Mouse (Mus musculus): Measurements from ENCODE around the gene Pou6f2. TPM values are rescaled to one million over a fixed set of nuclear protein-coding genes. Genes with fewer than 3 reads are reported as not detected.
A peak's percentile ranks its signal among the peaks of the same experiment; 100 is the strongest.

The Pou6f2 gene
- polyA plus RNA-seq, 1 experiment from 2014 or later: 0.97 TPM

- H3K27ac ChIP-seq: no peak overlapping the region
- ATAC-seq (ENCODE audit: insufficient number of reproducible peaks, insufficient read depth, low FRiP score, low TSS enrichment, low read depth): no peak
- H3K9ac ChIP-seq (replicated peaks): no peak overlapping the region
- H3K27me3 ChIP-seq: no peaks in the 10 kb centered on the region
- no peaks in the 10 kb centered on the region for H3K36me3 ChIP-seq
- H3K4me1 ChIP-seq (replicated peaks): no peaks in the 10 kb centered on the region
- H3K4me2 ChIP-seq: no peak overlapping the region
- no peak overlapping the region for H3K4me3 ChIP-seq (replicated peaks)
- WGBS: 92% methylated on average over 14 of the region's 14 CpGs
- H3K9me3 ChIP-seq: no peaks in the 10 kb centered on the region
These were observed 186.2 kb downstream of the Pou6f2 start for GRCm38 (mm10) chr13:18211242-18211641.

GRCm38 (mm10) chr13:18204476-18205250 is 192.8 kb downstream of the Pou6f2 start:
- H3K4me1 ChIP-seq (replicated peaks): peaks cover 6% of the 10 kb centered on the region; the same call in 1 of the 2 replicates
- H3K4me3 ChIP-seq (replicated peaks): no peak overlapping the region
- H3K36me3 ChIP-seq: no peaks in the 10 kb centered on the region
- WGBS: 59% methylated on average over 8 of the region's 8 CpGs
- no peak overlapping the region for H3K27ac ChIP-seq
- no peak overlapping the region for H3K4me2 ChIP-seq
- H3K9me3 ChIP-seq: no peaks in the 10 kb centered on the region
- no peak overlapping the region for H3K9ac ChIP-seq (replicated peaks)
- no peaks in the 10 kb centered on the region for H3K27me3 ChIP-seq
- ATAC-seq (ENCODE audit: insufficient number of reproducible peaks, insufficient read depth, low FRiP score, low TSS enrichment, low read depth): no peak

- Histone ChIP-seq H3K4me1 (replicated peaks) (no peaks in the 10 kb centered on the region), H3K27ac (no peak overlapping the region), H3K9ac (replicated peaks) (no peak overlapping the region), H3K4me2 (no peak overlapping the region), H3K27me3 (no peaks in the 10 kb centered on the region), H3K4me3 (replicated peaks) (no peak overlapping the region), H3K36me3 (no peaks in the 10 kb centered on the region), H3K9me3 (no peaks in the 10 kb centered on the region)
- 54% methylated on average over 3 of the region's 3 CpGs for WGBS
- no peak for ATAC-seq (ENCODE audit: insufficient number of reproducible peaks, insufficient read depth, low FRiP score, low TSS enrichment, low read depth)
These were observed 223.5 kb downstream of the Pou6f2 start for GRCm38 (mm10) chr13:18174003-18174402.

GRCm38 (mm10) chr13:18173021-18173420 is 224.5 kb downstream of the Pou6f2 start:
- no peaks in the 10 kb centered on the region for H3K4me1 ChIP-seq (replicated peaks)
- no peak overlapping the region for H3K27ac ChIP-seq
- H3K9me3 ChIP-seq: no peaks in the 10 kb centered on the region
- no peak overlapping the region for H3K9ac ChIP-seq (replicated peaks)
- no peak for ATAC-seq (ENCODE audit: insufficient number of reproducible peaks, insufficient read depth, low FRiP score, low TSS enrichment, low read depth)
- H3K4me2 ChIP-seq: no peak overlapping the region
- 62% methylated on average over 3 of the region's 3 CpGs for WGBS
- H3K36me3 ChIP-seq: no peaks in the 10 kb centered on the region
- no peaks in the 10 kb centered on the region for H3K27me3 ChIP-seq
- no peak overlapping the region for H3K4me3 ChIP-seq (replicated peaks)

- no peak for ATAC-seq (ENCODE audit: insufficient number of reproducible peaks, insufficient read depth, low FRiP score, low TSS enrichment, low read depth)
- Histone ChIP-seq H3K4me3 (replicated peaks) (no peak overlapping the region), H3K4me1 (replicated peaks) (no peaks in the 10 kb centered on the region), H3K4me2 (no peak overlapping the region), H3K9ac (replicated peaks) (no peak overlapping the region), H3K27me3 (no peaks in the 10 kb centered on the region), H3K27ac (no peak overlapping the region), H3K36me3 (no peaks in the 10 kb centered on the region), H3K9me3 (no peaks in the 10 kb centered on the region)
- 32% methylated on average over 9 of the region's 9 CpGs for WGBS
These were observed 225.2 kb downstream of the Pou6f2 start for GRCm38 (mm10) chr13:18172334-18172733.

- WGBS: 83% methylated on average over 1 of the region's 1 CpGs
- Histone ChIP-seq H3K27ac (no peak overlapping the region), H3K4me2 (no peak overlapping the region), H3K4me3 (replicated peaks) (no peak overlapping the region), H3K36me3 (no peaks in the 10 kb centered on the region), H3K4me1 (replicated peaks) (no peaks in the 10 kb centered on the region), H3K9ac (replicated peaks) (no peak overlapping the region), H3K27me3 (no peaks in the 10 kb centered on the region), H3K9me3 (no peaks in the 10 kb centered on the region)
- ATAC-seq (ENCODE audit: insufficient number of reproducible peaks, insufficient read depth, low FRiP score, low TSS enrichment, low read depth): no peak
These were observed 233.3 kb downstream of the Pou6f2 start for GRCm38 (mm10) chr13:18164182-18164581.

- 75% methylated on average over 5 of the region's 5 CpGs for WGBS
- Histone ChIP-seq H3K27ac (no peak overlapping the region), H3K36me3 (no peaks in the 10 kb centered on the region), H3K9me3 (no peaks in the 10 kb centered on the region), H3K4me3 (replicated peaks) (no peak overlapping the region), H3K9ac (replicated peaks) (no peak overlapping the region), H3K4me1 (replicated peaks) (no peaks in the 10 kb centered on the region), H3K4me2 (no peak overlapping the region), H3K27me3 (no peaks in the 10 kb centered on the region)
- ATAC-seq (ENCODE audit: insufficient number of reproducible peaks, insufficient read depth, low FRiP score, low TSS enrichment, low read depth): no peak
These were observed 236.9 kb downstream of the Pou6f2 start for GRCm38 (mm10) chr13:18160566-18160965.

GRCm38 (mm10) chr13:18153949-18154582 is 243.4 kb downstream of the Pou6f2 start:
- Histone ChIP-seq H3K9me3 (no peaks in the 10 kb centered on the region), H3K9ac (replicated peaks) (no peak overlapping the region), H3K27ac (no peak overlapping the region), H3K4me1 (replicated peaks) (no peaks in the 10 kb centered on the region), H3K4me3 (replicated peaks) (no peak overlapping the region), H3K27me3 (no peaks in the 10 kb centered on the region), H3K36me3 (no peaks in the 10 kb centered on the region), H3K4me2 (no peak overlapping the region)
- WGBS: 87% methylated on average over 6 of the region's 6 CpGs
- no peak for ATAC-seq (ENCODE audit: insufficient number of reproducible peaks, insufficient read depth, low FRiP score, low TSS enrichment, low read depth)

- Histone ChIP-seq H3K4me2 (no peak overlapping the region), H3K27me3 (no peaks in the 10 kb centered on the region), H3K4me1 (replicated peaks) (peaks cover 14% of the 10 kb centered on the region), H3K4me3 (replicated peaks) (no peak overlapping the region), H3K9me3 (no peaks in the 10 kb centered on the region), H3K27ac (no peak overlapping the region), H3K9ac (replicated peaks) (no peak overlapping the region), H3K36me3 (no peaks in the 10 kb centered on the region)
- ATAC-seq (ENCODE audit: insufficient number of reproducible peaks, insufficient read depth, low FRiP score, low TSS enrichment, low read depth): no peak
- WGBS: 67% methylated on average over 2 of the region's 2 CpGs
These were observed 263.8 kb downstream of the Pou6f2 start for GRCm38 (mm10) chr13:18133646-18134045.

GRCm38 (mm10) chr13:18133193-18133592 is 264.3 kb downstream of the Pou6f2 start:
- Histone ChIP-seq H3K9ac (replicated peaks) (no peak overlapping the region), H3K36me3 (no peaks in the 10 kb centered on the region), H3K27me3 (no peaks in the 10 kb centered on the region), H3K4me3 (replicated peaks) (no peak overlapping the region), H3K27ac (no peak overlapping the region), H3K4me2 (no peak overlapping the region), H3K4me1 (replicated peaks) (peaks cover 14% of the 10 kb centered on the region), H3K9me3 (no peaks in the 10 kb centered on the region)
- peak; percentile 81; the same call in 1 of the 2 replicates for ATAC-seq (ENCODE audit: insufficient number of reproducible peaks, insufficient read depth, low FRiP score, low TSS enrichment, low read depth)
- 80% methylated on average over 5 of the region's 5 CpGs for WGBS

- Histone ChIP-seq H3K36me3 (no peaks in the 10 kb centered on the region), H3K4me1 (replicated peaks) (peaks cover 14% of the 10 kb centered on the region), H3K9me3 (no peaks in the 10 kb centered on the region), H3K9ac (replicated peaks) (no peak overlapping the region), H3K4me2 (no peak overlapping the region), H3K27ac (no peak overlapping the region), H3K27me3 (no peaks in the 10 kb centered on the region), H3K4me3 (replicated peaks) (no peak overlapping the region)
- no peak for ATAC-seq (ENCODE audit: insufficient number of reproducible peaks, insufficient read depth, low FRiP score, low TSS enrichment, low read depth)
These were observed 266.2 kb downstream of the Pou6f2 start for GRCm38 (mm10) chr13:18131324-18131723.

Measured in limb, embryonic 12.5 days (tissue).